Mouse (Mus musculus) MEL (cell line): ENCODE results near the gene Cyp27b1. TPM values are rescaled to one million over a fixed set of nuclear protein-coding genes. Genes with fewer than 3 reads are reported as not detected.

Source experiments
- DNase-seq: peaks from one replicate; pipeline ENCODE4 v3.0.0; 2011; ENCODE audit warnings: low read depth, low spot score
- H3K27ac ChIP-seq: 2 replicates; pipeline ENCODE4 v1.5.1; 2012; ENCODE audit warnings: low read depth, mild to moderate bottlenecking, control low read depth, low read length, moderate library complexity; ENCODE audit not compliant: control insufficient read depth
- H3K27me3 ChIP-seq, 2 experiments: fragments of 150-350 bp in 1 of 2; sonication (generic) in 1 of 2; 2 replicates each; pipeline ENCODE4 v1.6.1; 2012; ENCODE audit warnings: low read length in 2 of 2, mild to moderate bottlenecking in 2 of 2, improper control_type of control experiment in 1 of 2, moderate library complexity in 1 of 2; ENCODE audit not compliant: insufficient read depth in 2 of 2, control insufficient read depth in 1 of 2
- H3K36me3 ChIP-seq, 2 experiments: 2 replicates each; pipeline ENCODE4 v1.6.1; 2012 to 2014; ENCODE audit warnings: low read length in 2 of 2, improper control_type of control experiment in 1 of 2, inconsistent platforms in 1 of 2, mild to moderate bottlenecking in 1 of 2; ENCODE audit not compliant: insufficient read depth in 2 of 2, control insufficient read depth in 1 of 2
- H3K4me1 ChIP-seq, 2 experiments: fragments of 150-350 bp in 1 of 2; sonication (generic) in 1 of 2; 2 replicates each; pipeline ENCODE4 v1.6.1; 2012; ENCODE audit warnings: low read length in 2 of 2, improper control_type of control experiment in 1 of 2, mild to moderate bottlenecking in 1 of 2; ENCODE audit not compliant: insufficient read depth in 2 of 2, control insufficient read depth in 1 of 2
- H3K4me3 ChIP-seq, 2 experiments: fragments of 150-350 bp in 1 of 2; sonication (generic) in 1 of 2; 2 replicates each; pipeline ENCODE4 v1.5.1; 2012; ENCODE audit warnings: low read depth in 2 of 2, low read length in 2 of 2, mild to moderate bottlenecking in 2 of 2, moderate library complexity in 2 of 2, control low read depth in 1 of 2, improper control_type of control experiment in 1 of 2; ENCODE audit not compliant: control insufficient read depth in 1 of 2, insufficient read depth in 1 of 2
- H3K79me2 ChIP-seq: 2 replicates; pipeline ENCODE4 v1.6.1; 2012; ENCODE audit warnings: mild to moderate bottlenecking, low read length, moderate library complexity; ENCODE audit not compliant: control insufficient read depth, poor library complexity, insufficient read depth
- H3K9ac ChIP-seq: 2 replicates; pipeline ENCODE4 v1.6.1; 2012; ENCODE audit warnings: low read depth, mild to moderate bottlenecking, control low read depth, low read length, moderate library complexity; ENCODE audit not compliant: control insufficient read depth, poor library complexity, severe bottlenecking
- H3K9me3 ChIP-seq: fragments of 150-350 bp; sonication (generic); replicated peaks from 2 replicates; pipeline ENCODE4 v1.6.1; 2012; ENCODE audit warnings: mild to moderate bottlenecking, low read length, improper control_type of control experiment, moderate library complexity; ENCODE audit not compliant: insufficient read depth
- BHLHE40 ChIP-seq: IDR thresholded peaks from 2 replicates; pipeline ENCODE4 v1.6.1; 2012; ENCODE audit warnings: low read depth, mild to moderate bottlenecking, inconsistent platforms, low read length, improper control_type of control experiment, borderline replicate concordance
- CHD2 ChIP-seq: IDR thresholded peaks from 2 replicates; pipeline ENCODE4 v1.6.1; 2011; ENCODE audit warnings: low read length, improper control_type of control experiment
- E2F4 ChIP-seq: IDR thresholded peaks from 2 replicates; pipeline ENCODE4 v1.6.1; 2011; ENCODE audit warnings: low read depth, low read length, improper control_type of control experiment, borderline replicate concordance
- EP300 ChIP-seq, 2 experiments: IDR thresholded peaks; 2 replicates each; pipeline ENCODE4 v1.6.1; 2011; ENCODE audit warnings: improper control_type of control experiment in 2 of 2, low read length in 2 of 2, low read depth in 1 of 2, mild to moderate bottlenecking in 1 of 2
- ETS1 ChIP-seq: IDR thresholded peaks from 2 replicates; pipeline ENCODE4 v1.6.1; 2012; ENCODE audit warnings: low read depth, mild to moderate bottlenecking, inconsistent platforms, low read length, improper control_type of control experiment, moderate library complexity
- GABPA ChIP-seq: IDR thresholded peaks from 2 replicates; pipeline ENCODE4 v1.6.1; 2012; ENCODE audit warnings: low read depth, mild to moderate bottlenecking, inconsistent platforms, low read length, improper control_type of control experiment, moderate library complexity
- KAT2A ChIP-seq: conservative IDR thresholded peaks from 2 replicates; pipeline ENCODE4 v1.6.1; 2012; ENCODE audit warnings: low read depth, low read length, improper control_type of control experiment, inconsistent platforms
- MAFK ChIP-seq: IDR thresholded peaks from 2 replicates; pipeline ENCODE4 v1.6.1; 2011; ENCODE audit warnings: low read depth, mild to moderate bottlenecking, low read length, improper control_type of control experiment, borderline replicate concordance
- MAX ChIP-seq: IDR thresholded peaks from 2 replicates; pipeline ENCODE4 v1.6.1; 2011; ENCODE audit warnings: low read length, improper control_type of control experiment
- MAZ ChIP-seq: IDR thresholded peaks from 2 replicates; pipeline ENCODE4 v1.6.1; 2012; ENCODE audit warnings: low read depth, mild to moderate bottlenecking, inconsistent platforms, low read length, improper control_type of control experiment
- MYB ChIP-seq: IDR thresholded peaks from 2 replicates; pipeline ENCODE4 v1.6.1; 2011; ENCODE audit warnings: mild to moderate bottlenecking, low read depth, low read length, improper control_type of control experiment
- MYC ChIP-seq: IDR thresholded peaks from 2 replicates; pipeline ENCODE4 v1.6.1; 2011; ENCODE audit warnings: low read depth, mild to moderate bottlenecking, low read length, improper control_type of control experiment, moderate library complexity
- NELFE ChIP-seq: IDR thresholded peaks from 2 replicates; pipeline ENCODE4 v1.6.1; 2011; ENCODE audit warnings: low read depth, low read length, improper control_type of control experiment
- NRF1 ChIP-seq: IDR thresholded peaks from 2 replicates; pipeline ENCODE4 v1.6.1; 2014; ENCODE audit warnings: low read depth, mild to moderate bottlenecking, inconsistent platforms, low read length, improper control_type of control experiment, moderate library complexity; ENCODE audit not compliant: poor library complexity, insufficient read depth, severe bottlenecking
- POLR2A ChIP-seq, 2 experiments: IDR thresholded peaks; 2 replicates each; pipeline ENCODE4 v1.6.1; 2011 to 2012; ENCODE audit warnings: low read length in 2 of 2, mild to moderate bottlenecking in 2 of 2, control low read depth in 1 of 2, improper control_type of control experiment in 1 of 2, low read depth in 1 of 2, moderate library complexity in 1 of 2; ENCODE audit not compliant: control insufficient read depth in 1 of 2, insufficient read depth in 1 of 2, poor library complexity in 1 of 2
- POLR2AphosphoS2 ChIP-seq: IDR thresholded peaks from 2 replicates; pipeline ENCODE4 v1.6.1; 2011; ENCODE audit warnings: low read length, improper control_type of control experiment
- RCOR1 ChIP-seq: IDR thresholded peaks from 2 replicates; pipeline ENCODE4 v1.6.1; 2012; ENCODE audit warnings: low read depth, mild to moderate bottlenecking, inconsistent platforms, low read length, improper control_type of control experiment
- SIN3A ChIP-seq: IDR thresholded peaks from 2 replicates; pipeline ENCODE4 v1.6.1; 2012; ENCODE audit warnings: low read length, improper control_type of control experiment, inconsistent platforms
- SMC3 ChIP-seq: IDR thresholded peaks from 2 replicates; pipeline ENCODE4 v1.6.1; 2011; ENCODE audit warnings: low read depth, low read length, improper control_type of control experiment
- USF1 ChIP-seq: IDR thresholded peaks from 2 replicates; pipeline ENCODE4 v1.6.1; 2014; ENCODE audit warnings: low read depth, mild to moderate bottlenecking, inconsistent platforms, low read length, improper control_type of control experiment, moderate library complexity
- ZC3H11A ChIP-seq: IDR thresholded peaks from 2 replicates; pipeline ENCODE4 v1.6.1; 2012; ENCODE audit warnings: low read depth, mild to moderate bottlenecking, inconsistent platforms, low read length, improper control_type of control experiment
- ZKSCAN1 ChIP-seq: IDR thresholded peaks from 2 replicates; pipeline ENCODE4 v1.6.1; 2012; ENCODE audit warnings: low read depth, mild to moderate bottlenecking, inconsistent platforms, low read length, improper control_type of control experiment, moderate library complexity
- polyA plus RNA-seq, 2 experiments: library from polyadenylated mRNA; stranded (reverse) in 1 of 2; unstranded in 1 of 2; fragments of >175 nt in 1 of 2; fragments of >200 nt in 1 of 2; gene quantifications; 2 replicates each; pipeline versions ENCODE4 v1.2.1 to v1.2.4; 2012; ENCODE audit warnings: low replicate concordance in 2 of 2, low read depth in 1 of 2; ENCODE audit not compliant: insufficient read length in 2 of 2, insufficient read depth in 1 of 2, missing spikeins in 1 of 2
- total RNA-seq: library from RNA; depleted of rRNA; stranded (reverse); fragments of 300-350 nt; gene quantifications from 2 replicates; pipeline ENCODE4 v1.2.3, GENCODE M21; 2012

Gene Cyp27b1
- total and polyA plus RNA-seq, 3 experiments: 0.23 to 0.93 TPM; not detected in 1

DNA sequence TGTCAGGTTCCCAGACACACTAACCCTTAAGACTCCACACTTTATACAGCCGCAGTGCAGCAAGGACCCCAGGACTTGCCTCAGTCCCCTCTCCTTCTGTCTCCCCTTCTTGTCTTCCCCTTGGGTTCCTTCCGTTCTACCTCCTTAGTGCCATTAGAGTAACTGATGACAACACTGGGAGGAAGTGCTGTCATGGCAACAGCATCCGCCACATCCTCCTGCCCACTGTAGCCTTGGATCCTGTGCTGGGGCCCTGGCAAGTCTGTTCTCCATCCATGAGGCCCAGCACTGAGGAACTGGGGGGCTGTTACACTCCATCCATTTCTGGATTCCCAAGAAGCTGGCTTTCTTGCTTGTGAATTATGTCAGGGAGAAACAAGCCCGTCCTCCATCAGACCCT is 28.0 kb downstream of the Cyp27b1 start:
- Histone ChIP-seq H3K9me3 (no peaks in the 10 kb centered on the region), H3K9ac (no peak overlapping the region), H3K79me2 (no peaks in the 10 kb centered on the region), H3K4me1 (no peaks in the 10 kb centered on the region), H3K27me3 (no peaks in the 10 kb centered on the region), H3K36me3 (no peaks in the 10 kb centered on the region), H3K27ac (no peak overlapping the region), H3K4me3 (no peak overlapping the region)
- no peak for DNase-seq
- TF ChIP-seq NRF1: no peak
- TF ChIP-seq USF1: no peak
- TF ChIP-seq KAT2A: no peak
- TF ChIP-seq RCOR1: no peak
- TF ChIP-seq POLR2A (IDR thresholded peaks at IDR 0.05; ENCODE audit: control insufficient read depth in 1 of 2, insufficient read depth in 1 of 2, low read depth in 1 of 2, low read length in 2 of 2, poor library complexity in 1 of 2): no peak
- no peak for TF ChIP-seq MAFK
- no peak for TF ChIP-seq MAZ
- no peak for TF ChIP-seq POLR2AphosphoS2
- TF ChIP-seq ETS1: no peak
- no peak for TF ChIP-seq SMC3
- TF ChIP-seq E2F4: no peak
- no peak for TF ChIP-seq MAX
- no peak for TF ChIP-seq GABPA
- no peak for TF ChIP-seq MYC
- TF ChIP-seq NELFE: no peak
- TF ChIP-seq MYB: no peak
- TF ChIP-seq EP300 (IDR thresholded peaks at IDR 0.05; ENCODE audit: low read depth in 1 of 2, low read length in 2 of 2): no peak
- no peak for TF ChIP-seq SIN3A
- no peak for TF ChIP-seq ZKSCAN1

- Histone ChIP-seq H3K4me3 (no peak overlapping the region), H3K27me3 (no peaks in the 10 kb centered on the region), H3K27ac (no peak overlapping the region), H3K79me2 (no peaks in the 10 kb centered on the region), H3K36me3 (no peaks in the 10 kb centered on the region), H3K9me3 (no peaks in the 10 kb centered on the region), H3K4me1 (no peaks in the 10 kb centered on the region), H3K9ac (no peak overlapping the region)
- TF ChIP-seq CHD2 (no peak), ZC3H11A (no peak), SIN3A (no peak), MAZ (no peak), BHLHE40 (no peak)
- TF ChIP-seq, all 39 proteins: peak for 0
- no peak for DNase-seq
Measured at GRCm38 (mm10) chr10:127077515-127077914, 29.5 kb downstream of the Cyp27b1 start.
